Mouse (Mus musculus) adrenal gland, adult 8-10 months (tissue): ENCODE results near the gene Gm17535. TPM values are rescaled to one million over a fixed set of nuclear protein-coding genes. Genes with fewer than 3 reads are reported as not detected.
"Not testable (repeated sequence)": the region's sequence is repeated elsewhere in the genome, so short reads cannot be mapped to it uniquely, and the experiment has no call there.

Experiments used
- DNase-seq: peaks from one replicate; pipeline ENCODE4 v3.0.0; 2022
- microRNA-seq, 2 experiments: library from miRNA; unstranded; fragments of <30 nt; microRNA quantifications; one replicate each; pipeline ENCODE4 v1.2.0; 2022
- total RNA-seq, 4 experiments: library from RNA; stranded (reverse); gene quantifications; 2 replicates each; pipeline ENCODE4 v1.2.4; 2022

Gm17535 gene
- total RNA-seq, 4 experiments from 2014 or later, result not detected

GRCm38 (mm10) chr9:3024912-3025467, 9.4 kb upstream of the Gm17535 start, which contains the start of gene Gm10717:
Gene Gm10717, plus strand, starts transcription at chr9:3025417.
- not testable (repeated sequence) for DNase-seq

GRCm38 (mm10) chr9:3025653-3026052, 8.7 kb upstream of the Gm17535 start:
- DNase-seq, result peak; percentile 35

DNA sequence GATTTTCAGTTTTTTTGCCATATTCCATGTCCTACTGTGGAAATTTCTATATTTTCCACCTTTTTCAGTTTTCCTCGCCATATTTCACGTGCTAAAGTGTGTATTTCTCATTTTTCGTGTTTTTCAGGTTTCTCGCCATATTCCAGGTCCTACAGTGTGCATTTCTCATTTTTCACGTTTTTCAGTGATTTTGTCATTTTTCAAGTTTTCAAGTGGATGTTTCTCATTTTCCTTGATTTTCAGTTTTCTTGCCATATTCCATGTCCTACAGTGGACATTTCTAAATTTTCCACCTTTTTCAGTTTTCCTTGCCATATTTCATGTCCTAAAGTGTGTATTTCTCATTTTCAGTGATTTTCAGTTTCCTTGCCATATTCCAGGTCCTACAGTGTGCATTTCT, 8.3 kb upstream of the Gm17535 start:
- not testable (repeated sequence) for DNase-seq

GRCm38 (mm10) chr9:3026741-3027140, 7.7 kb upstream of the Gm17535 start:
- DNase-seq, result not testable (repeated sequence)

DNA sequence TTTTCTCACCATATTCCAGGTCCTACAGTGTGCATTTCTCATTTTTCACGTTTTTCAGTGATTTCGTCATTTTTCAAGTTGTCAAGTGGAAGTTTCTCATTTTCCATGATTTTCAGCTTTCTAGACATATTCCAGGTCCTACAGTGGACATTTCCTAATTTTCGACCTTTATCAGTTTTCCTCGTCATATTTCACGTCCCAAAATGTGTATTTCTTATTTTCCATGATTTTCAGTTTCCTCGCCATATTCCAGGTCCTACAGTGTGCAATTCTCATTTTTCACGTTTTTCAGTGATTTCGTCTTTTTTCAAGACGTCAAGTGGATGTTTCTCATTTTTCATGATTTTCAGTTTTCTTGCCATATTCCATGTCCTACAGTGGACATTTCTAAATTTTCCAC, 7.2 kb upstream of the Gm17535 start:
- DNase-seq, result not testable (repeated sequence)

DNA sequence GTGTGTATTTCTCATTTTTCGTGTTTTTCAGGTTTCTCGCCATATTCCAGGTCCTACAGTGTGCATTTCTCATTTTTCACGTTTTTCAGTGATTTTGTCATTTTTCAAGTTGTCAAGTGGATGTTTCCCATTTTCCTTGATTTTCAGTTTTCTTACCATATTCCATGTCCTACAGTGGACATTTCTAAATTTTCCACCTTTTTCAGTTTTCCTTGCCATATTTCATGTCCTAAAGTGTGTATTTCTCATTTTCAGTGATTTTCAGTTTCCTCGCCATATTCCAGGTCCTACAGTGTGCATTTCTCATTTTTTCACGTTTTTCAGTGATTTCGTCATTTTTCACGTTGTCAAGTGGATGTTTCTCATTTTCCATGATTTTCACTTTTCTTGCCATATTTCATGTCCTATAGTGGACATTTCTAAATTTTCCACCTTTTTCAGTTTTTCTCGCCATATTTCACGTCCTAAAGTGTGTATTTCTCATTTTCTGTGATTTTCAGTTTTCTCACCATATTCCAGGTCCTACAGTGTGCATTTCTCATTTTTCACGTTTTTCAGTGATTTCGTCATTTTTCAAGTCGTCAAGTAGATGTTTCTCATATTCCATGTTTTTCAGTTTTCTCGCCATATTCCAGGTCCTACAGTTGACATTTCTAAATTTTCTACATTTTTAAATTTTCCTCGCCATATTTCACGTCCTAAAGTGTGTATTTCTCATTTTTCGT, 5.0 kb upstream of the Gm17535 start:
- peak; percentile 5 for DNase-seq

DNA sequence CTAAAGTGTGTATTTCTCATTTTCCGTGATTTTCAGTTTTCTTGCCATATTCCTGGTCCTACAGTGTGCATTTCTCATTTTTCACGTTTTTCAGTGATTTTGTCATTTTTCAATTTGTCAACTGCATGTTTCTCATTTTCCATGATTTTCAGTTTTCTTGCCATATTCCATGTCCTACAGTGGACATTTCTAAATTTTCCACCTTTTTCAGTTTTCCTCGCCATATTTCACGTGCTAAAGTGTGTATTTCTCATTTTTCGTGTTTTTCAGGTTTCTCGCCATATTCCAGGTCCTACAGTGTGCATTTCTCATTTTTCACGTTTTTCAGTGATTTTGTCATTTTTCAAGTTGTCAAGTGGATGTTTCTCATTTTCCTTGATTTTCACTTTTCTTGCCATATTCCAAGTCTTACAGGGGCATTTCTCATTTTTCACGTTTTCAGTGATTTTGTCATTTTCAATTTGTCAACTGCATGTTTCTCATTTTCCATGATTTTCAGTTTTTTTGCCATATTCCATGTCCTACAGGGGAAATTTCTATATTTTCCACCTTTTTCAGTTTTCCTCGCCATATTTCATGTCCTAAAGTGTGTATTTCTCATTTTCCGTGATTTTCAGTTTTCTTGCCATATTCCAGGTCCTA, 3.6 kb upstream of the Gm17535 start:
- not testable (repeated sequence) for DNase-seq

DNA sequence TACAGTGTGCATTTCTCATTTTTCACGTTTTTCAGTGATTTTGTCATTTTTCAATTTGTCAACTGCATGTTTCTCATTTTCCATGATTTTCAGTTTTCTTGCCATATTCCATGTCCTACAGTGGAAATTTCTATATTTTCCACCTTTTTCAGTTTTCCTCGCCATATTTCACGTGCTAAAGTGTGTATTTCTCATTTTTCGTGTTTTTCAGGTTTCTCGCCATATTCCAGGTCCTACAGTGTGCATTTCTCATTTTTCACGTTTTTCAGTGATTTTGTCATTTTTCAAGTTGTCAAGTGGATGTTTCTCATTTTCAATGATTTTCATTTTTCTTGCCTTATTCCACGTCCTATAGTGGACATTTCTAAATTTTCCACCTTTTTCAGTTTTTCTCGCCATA, 2.2 kb downstream of the Gm17535 start, which contains the start of gene Gm10715:
Gene Gm10715 (plus strand): TSS at position 301 of the 400 bp plus-strand sequence.
- not testable (repeated sequence) for DNase-seq

DNA sequence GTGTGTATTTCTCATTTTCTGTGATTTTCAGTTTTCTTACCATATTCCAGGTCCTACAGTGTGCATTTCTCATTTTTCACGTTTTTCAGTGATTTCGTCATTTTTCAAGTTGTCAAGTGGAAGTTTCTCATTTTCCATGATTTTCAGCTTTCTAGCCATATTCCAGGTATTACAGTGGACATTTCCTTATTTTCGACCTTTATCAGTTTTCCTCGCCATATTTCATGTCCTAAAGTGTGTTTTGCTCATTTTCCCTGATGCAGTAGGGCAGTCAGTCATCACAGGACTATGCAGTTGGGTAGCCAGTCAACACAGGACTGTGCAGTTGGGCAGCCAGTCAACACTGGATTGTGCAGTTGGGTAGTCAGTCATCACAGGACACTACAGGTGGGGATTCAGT, 3.8 kb downstream of the Gm17535 start:
- not testable (repeated sequence) for DNase-seq

Small RNAs within 50 kb of the gene (microRNA-seq; reads per million reads assigned to microRNA genes)
- gene Mir101c, result 0 reads per million in 2 experiments

Other genes with a start within 250 kb of the Gm17535 start
- not detected for gene Gm10722, start 33.7 kb upstream of the Gm17535 start, total RNA-seq
- gene Gm11168, start 31.3 kb upstream of the Gm17535 start, total RNA-seq, result under 1 TPM in 1 of 4 experiments, not detected in 3; 0.59 TPM
- gene Gm10721, start 21.5 kb upstream of the Gm17535 start, total RNA-seq, result 1 to 10 TPM in 1 of 4 experiments, not detected in 3; 1.3 TPM
- not detected for gene Gm10720, start 18.9 kb upstream of the Gm17535 start, total RNA-seq
- gene Gm10719, start 17.2 kb upstream of the Gm17535 start, total RNA-seq, result under 1 TPM; 0.59 to 0.92 (median 0.78) TPM
- 1 to 10 TPM in 2 of 4 experiments, not detected in 2; 1.1 to 1.5 TPM for gene Gm10718, start 11.1 kb upstream of the Gm17535 start, total RNA-seq
- gene Gm10717, start 9.2 kb upstream of the Gm17535 start, total RNA-seq, result under 1 TPM in 2 of 4 experiments, not detected in 2; 0.52 to 0.62 TPM
- not detected for gene Gm10715, start 2.3 kb downstream of the Gm17535 start, total RNA-seq